Mouse (Mus musculus) urinary bladder, postnatal 25 days (tissue): Measurements from ENCODE around the gene Alpk1.

ENCODE experiments used
- DNase-seq: peaks from one replicate; pipeline ENCODE4 v3.0.0; 2022; ENCODE audit warnings: low spot score

The Alpk1 gene

DNA sequence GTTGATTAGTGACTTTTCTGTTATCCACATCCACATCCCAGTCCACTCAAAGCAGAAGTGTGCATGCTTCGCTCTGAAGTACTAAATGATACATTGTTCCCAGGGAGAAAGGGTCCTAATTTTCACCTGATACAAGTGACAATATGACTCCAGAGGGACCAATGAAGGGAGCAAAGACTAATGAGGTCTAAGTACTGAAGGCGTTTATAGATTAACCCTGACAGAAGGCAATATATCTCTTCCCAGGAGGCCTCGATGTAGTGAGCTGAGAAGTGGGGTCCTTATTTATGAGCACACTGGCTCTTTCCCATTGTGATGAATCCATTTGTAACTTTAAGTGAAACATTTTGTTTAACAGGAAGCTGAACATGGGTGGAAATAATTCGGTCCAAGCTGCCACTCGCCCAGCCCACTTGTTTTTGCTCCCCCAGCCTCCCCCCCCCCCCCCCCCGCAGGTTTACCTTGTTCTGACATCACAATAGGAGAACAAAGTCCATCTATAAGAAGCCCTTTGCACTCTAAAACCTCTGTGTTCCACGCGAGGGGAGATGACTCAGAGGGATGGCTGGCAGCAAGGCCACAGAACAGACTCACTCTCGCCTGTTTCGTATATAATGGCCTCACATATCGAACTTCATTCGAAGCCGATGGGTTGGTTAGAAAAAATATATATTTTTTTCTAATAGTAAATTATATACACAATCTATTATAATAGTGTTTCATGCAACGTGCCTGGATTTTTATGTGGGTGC, 36.5 kb downstream of the Alpk1 start:
- DNase-seq = no peak

DNA sequence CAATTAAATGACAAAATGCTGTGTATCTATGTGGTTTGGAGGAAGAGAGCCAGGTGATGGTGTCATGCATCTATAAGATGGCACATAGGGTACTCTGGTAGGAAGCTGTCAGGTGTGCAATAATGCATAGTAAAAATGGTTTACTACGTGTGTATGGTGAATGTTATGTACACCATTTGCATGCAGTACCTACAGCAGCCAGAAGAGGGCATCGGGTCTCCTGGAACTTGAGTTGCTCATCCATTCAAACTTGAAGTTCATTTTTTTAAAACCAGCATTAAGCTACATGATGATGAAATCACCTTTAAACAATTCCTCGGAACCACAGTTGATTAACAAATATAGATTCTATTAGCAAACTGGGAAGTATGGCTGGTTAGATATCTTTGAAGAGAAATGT, 38.9 kb downstream of the Alpk1 start:
- no peak for DNase-seq

DNA sequence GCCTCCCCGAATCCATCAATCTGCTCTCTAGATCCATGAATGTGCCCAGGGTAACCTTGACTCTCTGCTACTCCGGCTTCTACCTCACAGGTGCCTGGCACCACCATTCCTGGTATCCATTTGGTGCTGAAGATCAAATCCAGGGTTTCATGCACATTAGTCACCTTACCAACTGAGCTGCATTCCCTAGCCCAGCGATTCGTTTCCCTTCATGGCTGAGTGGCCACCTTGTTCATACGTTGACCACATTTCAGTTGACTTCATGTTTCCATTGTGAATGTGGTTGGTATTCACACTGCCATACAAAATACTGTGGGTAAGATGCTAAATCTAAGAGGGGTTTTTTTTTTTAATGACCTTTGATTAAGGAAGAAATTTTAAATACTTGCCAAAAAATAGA, 42.5 kb downstream of the Alpk1 start:
- DNase-seq = no peak

DNA sequence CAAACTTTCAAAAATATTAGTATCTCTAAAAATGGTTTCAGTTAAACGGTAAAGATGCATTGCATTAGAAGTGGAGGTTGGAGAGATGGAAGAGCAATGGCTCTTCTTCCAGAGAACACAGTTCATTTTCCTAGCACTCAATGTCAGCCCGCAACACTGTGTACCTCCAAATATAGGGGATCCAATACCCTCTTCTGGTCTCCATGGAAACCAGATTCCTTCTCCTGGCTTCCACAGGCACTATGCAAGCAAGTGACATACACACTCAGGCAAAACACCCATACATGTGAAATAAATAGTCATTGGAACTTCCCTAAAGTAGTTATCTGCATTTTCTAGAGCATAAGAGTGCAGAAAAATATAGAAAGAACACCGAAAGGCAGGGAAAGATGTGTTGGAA, 44.9 kb downstream of the Alpk1 start:
- DNase-seq = no peak

DNA sequence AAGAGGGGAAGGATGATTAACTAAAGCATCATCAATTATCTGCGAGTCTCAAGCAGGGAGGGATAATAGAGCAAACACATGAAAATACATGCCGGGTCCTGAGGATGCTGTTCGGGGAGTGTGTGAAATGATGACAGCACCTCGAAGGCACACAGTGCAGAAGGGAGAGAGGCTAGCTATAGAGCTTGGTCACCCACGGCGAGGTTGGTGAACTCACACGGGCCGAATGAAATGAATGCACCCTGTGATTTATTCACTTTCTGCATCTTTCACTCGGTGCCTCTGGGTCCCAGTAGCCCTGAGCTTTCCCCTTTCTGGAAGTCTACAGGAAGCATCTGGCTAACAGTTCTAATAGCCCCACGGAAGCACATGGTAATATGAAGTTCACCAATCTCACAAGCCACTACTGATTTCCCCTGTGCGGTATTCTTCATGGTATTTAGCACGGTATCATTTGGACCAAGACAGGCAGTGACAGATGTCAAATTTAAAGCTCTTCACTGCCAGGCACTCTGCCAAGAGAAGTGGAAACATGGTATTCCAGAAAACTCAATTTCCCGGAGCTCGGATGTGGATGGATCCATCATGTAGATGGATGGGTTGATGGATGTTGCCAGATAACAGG, 50.7 kb downstream of the Alpk1 start:
- DNase-seq = no peak

DNA sequence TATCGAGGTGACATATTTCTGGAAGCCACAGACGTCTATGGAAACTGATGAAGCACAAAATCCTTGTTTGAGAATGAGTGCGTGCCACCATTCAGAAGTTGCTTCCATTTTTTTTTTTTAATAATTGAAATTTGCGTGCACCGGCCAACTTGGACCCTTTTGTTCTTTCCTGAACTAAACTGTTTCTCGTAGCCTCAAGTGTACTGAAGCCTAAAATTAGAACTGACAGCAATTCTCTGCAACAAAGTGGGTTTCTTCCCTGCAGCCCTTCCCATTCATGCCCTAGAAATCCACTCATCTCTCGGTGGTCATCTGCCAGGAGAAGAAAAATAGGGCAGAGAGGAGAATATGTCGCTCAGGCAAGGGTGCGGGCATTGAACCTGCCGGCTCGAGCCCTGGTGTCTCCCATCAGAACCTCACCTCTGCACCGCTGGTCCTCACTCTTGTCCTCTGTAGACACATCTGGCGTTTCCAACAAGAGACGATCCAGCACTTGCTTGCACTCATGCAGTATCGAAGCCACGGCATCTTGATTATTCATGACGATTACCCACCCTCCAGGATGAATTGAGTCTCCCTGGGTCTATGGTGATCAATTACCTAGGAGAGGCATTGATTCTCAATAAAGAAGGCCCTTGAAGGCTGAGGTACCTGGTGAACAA, 51.3 kb downstream of the Alpk1 start:
- DNase-seq = no peak

DNA sequence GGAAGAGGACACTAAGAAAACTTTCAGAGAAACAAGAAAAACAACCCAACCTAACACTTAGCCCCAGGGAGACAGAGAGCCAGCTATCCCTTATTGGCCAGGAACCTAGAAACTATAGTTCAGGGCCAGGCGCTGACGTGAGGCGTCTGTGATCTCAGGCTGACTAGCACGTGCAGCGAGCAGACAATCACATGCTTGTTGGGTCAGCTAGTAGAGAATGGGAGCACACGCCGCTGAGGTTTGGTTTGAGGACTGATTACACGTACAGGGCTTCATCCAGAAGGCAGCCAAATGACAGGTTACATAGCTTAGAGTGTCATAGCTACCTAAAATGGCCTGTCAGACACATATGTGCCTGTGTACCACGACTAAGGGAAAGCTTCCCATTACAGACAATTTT, 52.3 kb downstream of the Alpk1 start:
- DNase-seq = no peak

DNA sequence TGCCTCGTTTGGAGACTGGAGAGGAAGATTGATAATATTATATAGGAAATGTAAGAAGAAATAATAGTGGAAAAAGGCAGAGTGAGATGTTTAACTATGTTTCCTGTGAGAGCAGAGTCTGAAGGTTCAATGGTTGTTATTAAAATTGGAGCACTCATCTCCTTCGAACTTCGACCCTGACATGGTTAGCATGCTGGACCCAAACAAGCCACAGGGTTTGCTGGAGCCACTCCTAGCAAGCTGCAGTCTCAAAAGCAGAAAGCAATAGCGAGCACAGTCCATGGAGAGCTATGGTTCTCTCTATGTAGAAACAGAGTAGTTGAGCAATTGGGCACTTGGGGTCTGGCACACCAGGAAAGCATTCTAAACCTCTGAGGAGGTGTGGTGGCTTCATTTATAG, 59.4 kb downstream of the Alpk1 start:
- no peak for DNase-seq

DNA sequence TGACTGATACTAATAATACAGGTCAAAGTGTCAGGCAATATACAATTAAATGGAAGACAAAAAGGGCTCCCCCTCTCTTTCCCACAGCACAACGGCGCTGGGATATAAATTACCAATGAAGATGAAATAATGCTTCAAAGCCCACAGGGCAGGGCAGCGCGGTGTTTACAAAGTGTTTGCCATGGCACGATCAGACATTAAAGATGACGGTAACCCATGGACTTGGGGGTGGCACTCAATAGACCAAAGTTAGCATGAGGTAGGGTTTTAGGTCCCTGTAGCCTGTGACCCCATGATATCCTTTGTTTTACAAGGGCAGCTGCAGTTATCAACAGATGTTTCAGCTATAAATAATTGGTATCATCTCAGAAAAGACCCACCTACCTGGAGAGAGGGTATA, 60.3 kb downstream of the Alpk1 start:
- no peak for DNase-seq

DNA sequence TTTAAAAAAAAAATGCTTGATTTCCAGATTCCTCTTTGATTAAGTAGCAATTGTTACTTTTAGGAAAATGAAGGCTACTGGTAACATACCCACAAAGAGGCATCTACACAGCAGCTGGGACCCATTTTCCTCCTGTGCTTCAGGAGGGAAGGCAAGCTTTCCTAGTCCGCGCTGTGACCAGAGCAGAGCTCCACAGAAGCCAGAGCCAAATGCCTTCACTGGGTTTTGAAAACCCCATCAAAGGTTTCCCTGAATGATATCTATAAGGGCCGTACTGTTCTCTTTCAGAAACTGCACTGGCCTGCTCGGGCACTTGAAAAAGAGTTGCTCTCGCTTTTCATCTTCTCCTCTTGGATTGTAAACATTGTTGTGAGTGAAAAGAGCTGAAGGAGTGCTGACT, 60.7 kb downstream of the Alpk1 start:
- no peak for DNase-seq

DNA sequence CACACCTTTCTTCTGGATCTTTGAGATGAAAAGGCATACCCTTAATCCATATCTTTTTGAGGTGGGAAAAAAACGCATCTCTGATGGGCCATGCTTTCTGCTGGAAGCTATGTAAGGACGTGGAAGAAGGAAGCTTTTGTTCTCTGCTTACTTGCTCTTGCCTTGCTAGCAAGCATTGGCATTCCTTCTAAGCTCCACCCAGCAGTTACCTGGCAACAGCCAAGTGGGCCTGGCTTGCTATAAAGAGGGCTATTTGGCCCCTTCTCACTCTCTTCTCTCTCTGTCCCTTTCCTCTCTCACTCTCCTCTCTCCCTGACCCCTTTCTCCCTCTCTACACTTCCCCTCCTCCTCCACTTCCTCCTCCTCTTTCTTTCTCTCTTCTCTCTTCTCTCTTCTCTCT, 63.6 kb downstream of the Alpk1 start:
- no peak for DNase-seq

DNA sequence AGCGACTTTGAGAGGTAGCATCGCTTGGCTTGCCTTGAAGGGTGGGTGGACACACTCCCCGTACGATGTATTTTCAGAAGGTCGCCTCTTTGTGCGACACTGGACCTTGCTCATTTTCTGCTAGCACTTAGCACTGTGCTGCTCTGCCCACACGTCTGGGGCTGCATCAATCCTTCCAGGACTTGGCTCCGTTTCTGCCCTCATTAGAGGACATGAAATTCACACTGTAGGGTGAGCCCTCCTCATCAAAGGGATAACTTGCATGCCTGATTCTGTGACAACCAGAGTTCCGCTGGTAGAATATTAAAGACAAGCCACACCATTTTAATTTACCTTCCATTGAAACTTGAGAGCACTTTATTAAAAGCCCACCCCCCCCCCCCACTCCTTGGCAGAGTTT, 67.2 kb downstream of the Alpk1 start:
- no peak for DNase-seq

DNA sequence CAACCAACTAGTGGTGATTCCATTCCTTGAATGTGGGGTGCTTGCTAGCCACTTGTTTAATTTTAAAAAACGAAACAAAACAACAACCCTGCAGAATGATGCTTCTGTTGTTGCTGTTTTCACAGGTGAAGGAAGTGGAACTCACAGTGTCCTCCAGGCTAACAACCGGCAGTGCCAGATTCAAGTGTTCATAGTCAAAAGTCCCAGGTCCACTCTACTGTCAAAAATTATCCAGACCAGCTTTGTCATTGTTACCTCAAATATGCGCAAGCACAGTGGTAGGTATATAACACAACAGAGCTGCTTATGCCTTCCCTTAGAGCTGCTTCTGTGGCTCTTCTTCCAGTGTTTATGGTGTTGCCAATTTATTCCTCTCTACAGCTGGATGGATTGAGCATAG, 68.8 kb downstream of the Alpk1 start:
- DNase-seq = no peak

DNA sequence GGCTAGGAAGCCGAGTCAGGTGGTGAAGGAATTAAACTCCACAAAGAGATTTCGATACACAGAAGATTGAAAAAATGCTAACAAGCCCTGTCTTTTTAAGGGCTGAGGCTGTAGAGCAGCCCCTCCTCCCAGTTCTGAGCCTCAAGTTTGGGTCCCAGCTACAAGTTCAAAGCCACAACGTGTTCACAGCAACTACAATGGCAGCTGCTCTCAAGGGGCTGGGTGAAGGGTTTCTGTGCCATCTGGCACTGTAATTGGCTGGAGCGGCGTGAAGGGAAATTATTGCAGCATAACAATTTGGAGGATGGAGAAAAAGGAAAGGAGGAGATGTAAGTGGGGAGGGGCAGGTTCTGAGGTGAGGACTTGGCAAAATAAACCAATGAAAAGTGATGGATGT, 73.2 kb downstream of the Alpk1 start:
- no peak for DNase-seq

DNA sequence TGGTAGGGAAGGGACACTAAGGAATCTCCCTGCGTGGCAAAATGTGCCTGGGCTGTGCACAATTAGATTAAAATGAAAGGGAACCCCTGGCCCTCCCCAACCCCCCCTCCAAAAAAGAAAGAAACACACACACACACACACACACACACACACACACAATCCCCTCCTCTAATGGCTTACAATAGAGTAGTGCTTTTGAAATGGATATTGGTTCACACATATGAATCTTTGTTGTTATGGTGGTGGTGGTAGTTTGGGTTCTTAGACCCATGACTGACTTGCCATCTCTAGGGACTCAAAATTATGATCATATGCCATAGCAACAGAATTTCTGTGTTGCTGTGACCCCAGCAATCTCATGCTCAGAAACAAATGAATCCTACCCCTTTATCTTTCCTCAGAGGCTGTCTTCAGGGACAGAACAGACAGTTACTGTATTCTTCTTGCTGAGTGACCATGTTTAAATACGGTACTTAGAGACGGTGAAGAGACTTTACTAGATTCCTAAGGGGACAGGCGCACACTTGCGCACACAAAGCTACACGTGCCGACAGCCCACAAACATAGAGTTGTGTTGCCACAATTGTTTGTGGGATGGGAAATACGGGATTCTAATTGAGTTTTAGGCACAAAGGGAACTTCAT, 73.8 kb downstream of the Alpk1 start:
- no peak for DNase-seq

DNA sequence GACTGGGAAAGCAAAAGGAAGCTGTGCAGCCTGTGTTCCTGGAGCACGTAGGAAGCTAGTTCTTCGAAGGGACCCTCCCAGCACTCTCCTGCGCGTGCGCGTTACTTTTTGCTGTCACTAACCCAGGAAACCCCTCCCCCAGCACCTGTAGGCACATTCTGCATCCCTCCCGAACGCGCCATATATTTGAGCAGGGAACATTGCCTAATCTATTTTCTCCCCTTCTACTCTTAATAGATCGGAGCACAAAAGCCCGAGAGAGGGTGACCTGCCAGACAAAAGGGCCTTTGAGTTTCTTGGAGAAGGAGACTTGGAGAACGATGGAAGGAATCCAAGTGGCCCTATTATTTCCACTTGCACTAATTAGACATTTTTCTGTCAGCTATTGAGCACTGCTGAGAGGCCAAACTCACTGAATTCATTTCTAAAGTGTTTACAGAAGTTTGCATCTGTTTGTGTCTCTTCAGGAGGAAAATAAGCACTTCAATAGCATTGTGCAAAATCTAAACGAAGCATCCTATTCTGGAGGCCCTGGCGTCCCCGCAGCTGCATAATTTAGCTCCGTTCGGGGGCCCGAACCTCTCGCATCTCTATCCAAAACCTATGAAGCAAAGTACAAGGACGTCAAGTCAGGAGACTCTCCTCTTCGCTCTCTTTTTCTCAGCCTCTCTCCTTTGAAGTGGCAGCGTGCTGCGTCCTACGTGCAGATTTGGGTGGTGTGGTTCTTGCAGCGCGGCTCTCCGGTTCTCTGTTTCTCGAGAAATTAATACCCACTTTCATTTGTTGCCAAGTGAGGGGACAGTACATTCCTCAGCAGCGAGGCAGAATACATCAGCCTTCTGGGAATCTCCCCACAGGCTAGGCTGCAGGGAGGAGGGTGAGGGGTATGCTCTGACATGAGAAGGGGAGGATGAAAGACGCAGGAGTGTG, 74.5 kb downstream of the Alpk1 start:
- no peak for DNase-seq

DNA sequence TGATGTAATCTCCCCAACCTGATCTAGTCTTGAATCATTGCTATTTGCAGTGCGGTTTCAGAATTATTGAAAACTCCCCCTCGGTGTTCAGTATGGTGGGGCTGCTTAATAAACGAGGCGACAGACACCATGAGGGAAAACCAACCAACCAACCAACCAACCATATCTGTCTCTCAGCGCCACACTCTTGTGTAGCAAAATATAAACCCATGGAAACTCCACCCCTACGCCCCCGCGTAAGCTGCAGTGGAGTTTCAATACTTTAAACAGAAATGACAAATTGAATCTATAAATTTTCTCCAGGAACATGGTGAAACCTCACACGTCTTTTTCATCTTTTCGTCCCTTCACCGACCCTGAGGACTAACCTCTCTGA, 75.2 kb downstream of the Alpk1 start:
- DNase-seq = no peak

DNA sequence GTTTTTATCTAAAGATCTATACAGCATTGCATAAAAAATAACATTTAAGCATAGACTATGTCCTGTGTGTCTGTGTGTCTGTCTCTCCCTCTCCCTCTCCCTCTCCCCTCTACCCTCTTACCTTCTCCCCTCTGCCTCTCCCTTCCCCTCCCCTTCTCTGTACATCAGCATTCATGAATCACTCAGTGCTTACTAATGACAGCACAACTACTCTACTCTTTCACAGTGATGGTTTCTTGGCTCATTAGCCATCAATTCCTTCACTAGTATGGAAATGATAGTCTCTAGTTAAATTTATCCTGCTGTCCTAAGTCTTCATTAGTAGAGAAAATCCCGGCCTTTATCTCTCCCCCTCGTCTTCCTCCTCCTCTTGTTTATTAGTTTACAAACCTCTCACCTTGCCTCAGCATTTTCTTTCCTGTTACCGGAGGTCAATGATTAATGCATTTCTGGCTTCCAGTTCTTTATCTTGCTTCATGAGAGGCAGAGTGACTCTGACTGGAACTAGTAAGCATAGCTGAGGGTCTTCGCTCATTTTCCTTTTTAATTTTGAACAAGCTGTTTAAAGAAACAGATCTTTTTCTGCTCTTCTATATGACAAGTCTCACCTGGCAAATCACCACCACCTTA, 79.0 kb downstream of the Alpk1 start:
- DNase-seq = no peak

DNA sequence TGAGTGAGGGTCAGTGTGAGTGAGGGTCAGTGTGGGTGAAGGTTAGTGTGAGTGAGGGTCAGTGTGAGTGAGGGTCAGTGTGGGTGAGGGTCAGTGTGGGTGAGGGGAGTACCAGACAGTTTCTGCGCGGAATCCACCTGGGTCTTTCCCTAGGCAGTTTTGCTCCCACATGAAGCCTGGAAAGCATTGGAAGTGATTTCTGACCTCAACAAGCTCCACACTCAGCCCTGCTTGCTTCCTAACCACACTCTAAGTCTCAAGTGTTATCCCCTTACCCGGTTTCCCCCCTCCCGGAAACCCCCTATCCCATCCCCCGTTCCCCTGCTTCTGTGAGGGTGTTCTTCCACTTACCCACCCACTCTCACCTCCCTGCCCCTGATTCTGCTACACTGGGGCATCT, 81.7 kb downstream of the Alpk1 start:
- DNase-seq = no peak

DNA sequence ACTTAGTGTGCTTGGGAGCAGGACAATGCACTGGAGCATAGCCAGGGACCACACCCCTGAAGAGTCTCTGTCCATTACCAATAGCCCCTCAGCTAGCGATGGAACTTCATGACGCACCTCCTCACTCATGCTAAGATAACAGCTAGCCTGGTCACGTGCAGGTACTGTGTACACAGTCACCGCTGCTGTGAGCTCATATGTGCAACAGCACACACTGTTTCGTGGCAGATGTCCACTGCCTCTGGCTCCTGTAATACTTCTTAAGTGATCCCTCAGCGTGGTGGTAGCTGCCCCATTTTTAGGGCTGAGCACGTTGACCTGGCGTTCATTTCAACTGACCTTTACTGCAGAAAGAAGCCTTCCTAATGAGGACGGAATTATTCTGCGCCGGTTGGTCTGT, 83.8 kb downstream of the Alpk1 start:
- no peak for DNase-seq
